Comparison of ENCODE assay signal across 19 mouse cellular contexts in genomic region chr9:46337331-46337730, GRCm38 (mm10). TPM values are rescaled to one million over a fixed set of nuclear protein-coding genes. Genes with fewer than 3 reads are reported as not detected.
DNase-seq lines count a peak whose midpoint lies in the region; ATAC-seq lines count a peak whose summit lies in the region.
"Had no signal": no experiment of that assay in that cellular context is flagged by ENCODE, and none has a peak within 500 bp of the region (broad histone marks: within the 10 kb centered on the region; RNA-seq: fewer than 3 reads in every experiment).

No protein-coding gene starts in this region.

- no peak overlapping the region for H3K4me3 ChIP-seq in forebrain, embryonic 10.5 days
- no peak overlapping the region for H3K4me3 ChIP-seq in forebrain, embryonic 16.5 days (replicated peaks; ENCODE audit: low read length)
- H3K4me3 ChIP-seq in forebrain, embryonic 11.5 days (ENCODE audit: low read depth, low read length): no peak overlapping the region
- H3K4me3 ChIP-seq in hindbrain, embryonic 14.5 days (replicated peaks; ENCODE audit: low read length): no peak overlapping the region
- H3K4me3 ChIP-seq in midbrain, embryonic 15.5 days: no peak overlapping the region
- H3K4me3 ChIP-seq in heart, embryonic 10.5 days: no peak overlapping the region
- H3K4me3 ChIP-seq: heart, embryonic 12.5 days had no signal

- H3K4me2 ChIP-seq in forebrain, embryonic 16.5 days (ENCODE audit: low read length): no peak overlapping the region
- H3K4me2 ChIP-seq in forebrain, embryonic 11.5 days (ENCODE audit: low read depth, low read length, severe bottlenecking): no peak overlapping the region
- H3K4me2 ChIP-seq in hindbrain, embryonic 14.5 days (replicated peaks): no peak overlapping the region
- no peak overlapping the region for H3K4me2 ChIP-seq in midbrain, embryonic 15.5 days
- H3K4me2 ChIP-seq: heart, embryonic 12.5 days had no signal

- peak overlapping the region; percentile 35 for H3K27ac ChIP-seq in forebrain, embryonic 10.5 days
- H3K27ac ChIP-seq in forebrain, embryonic 16.5 days (ENCODE audit: low read length): no peak overlapping the region
- no peak overlapping the region for H3K27ac ChIP-seq in forebrain, embryonic 11.5 days (ENCODE audit: low read depth, low read length)
- peak overlapping the region; percentile 52; the same call in 1 of the 2 replicates for H3K27ac ChIP-seq in hindbrain, embryonic 14.5 days
- peak overlapping the region; percentile 56 for H3K27ac ChIP-seq in midbrain, embryonic 15.5 days
- no peak overlapping the region for H3K27ac ChIP-seq in heart, embryonic 10.5 days
- H3K27ac ChIP-seq: liver, embryonic 14.5 days had no signal

- no peak for ATAC-seq in forebrain, embryonic 16.5 days
- ATAC-seq in forebrain, embryonic 11.5 days (replicated peaks; ENCODE audit: low FRiP score): no peak
- 0 out of 2 replicates have a peak, but pooled peaks have one; percentile 17 for ATAC-seq in hindbrain, embryonic 14.5 days (ENCODE audit: low FRiP score)
- ATAC-seq in midbrain, embryonic 15.5 days (replicated peaks): no peak
- ATAC-seq: intestine, postnatal 0 days; Patski had no signal

- no peak overlapping the region for H3K9ac ChIP-seq in forebrain, embryonic 16.5 days (replicated peaks; ENCODE audit: low read depth, low read length)
- H3K9ac ChIP-seq in forebrain, embryonic 11.5 days (ENCODE audit: low read length): no peak overlapping the region
- no peak overlapping the region for H3K9ac ChIP-seq in hindbrain, embryonic 14.5 days
- H3K9ac ChIP-seq in midbrain, embryonic 15.5 days: no peak overlapping the region
- H3K9ac ChIP-seq: heart, embryonic 12.5 days; liver, embryonic 14.5 days had no signal

- intact Hi-C loops in gastrocnemius, postnatal 14 days (cut with DNase I; ENCODE audit: low total_unique reads): no loop called here

- H3K4me1 ChIP-seq in forebrain, embryonic 10.5 days: peaks cover 37% of the 10 kb centered on the region
- peaks cover 16% of the 10 kb centered on the region for H3K4me1 ChIP-seq in forebrain, embryonic 16.5 days (replicated peaks; ENCODE audit: control insufficient read depth, insufficient read depth, low read length)
- H3K4me1 ChIP-seq in forebrain, embryonic 11.5 days (replicated peaks; ENCODE audit: control insufficient read depth, insufficient read depth, low read length): peaks cover 16% of the 10 kb centered on the region
- peaks cover 18% of the 10 kb centered on the region for H3K4me1 ChIP-seq in hindbrain, embryonic 14.5 days (replicated peaks; ENCODE audit: control insufficient read depth, insufficient read depth, low read length)
- peaks cover 25% of the 10 kb centered on the region for H3K4me1 ChIP-seq in midbrain, embryonic 15.5 days
- peaks cover 19% of the 10 kb centered on the region for H3K4me1 ChIP-seq in heart, embryonic 10.5 days

- 52% methylated on average over 7 of the region's 7 CpGs for WGBS in forebrain, embryonic 10.5 days
- WGBS in forebrain, embryonic 16.5 days: 28% methylated on average over 7 of the region's 7 CpGs
- 47% methylated on average over 7 of the region's 7 CpGs for WGBS in forebrain, embryonic 11.5 days
- 44% methylated on average over 7 of the region's 7 CpGs for WGBS in hindbrain, embryonic 14.5 days
- WGBS in midbrain, embryonic 15.5 days: 33% methylated on average over 7 of the region's 7 CpGs
- 66% methylated on average over 7 of the region's 7 CpGs for WGBS in heart, embryonic 10.5 days

- no peaks in the 10 kb centered on the region for H3K36me3 ChIP-seq in forebrain, embryonic 10.5 days (replicated peaks)
- H3K36me3 ChIP-seq in forebrain, embryonic 16.5 days (ENCODE audit: control insufficient read depth, insufficient read depth): no peaks in the 10 kb centered on the region
- no peaks in the 10 kb centered on the region for H3K36me3 ChIP-seq in forebrain, embryonic 11.5 days (ENCODE audit: control insufficient read depth, insufficient read depth, low read length)
- no peaks in the 10 kb centered on the region for H3K36me3 ChIP-seq in hindbrain, embryonic 14.5 days (replicated peaks; ENCODE audit: control insufficient read depth, insufficient read depth)
- H3K36me3 ChIP-seq in midbrain, embryonic 15.5 days (replicated peaks): no peaks in the 10 kb centered on the region
- no peaks in the 10 kb centered on the region for H3K36me3 ChIP-seq in heart, embryonic 10.5 days
- H3K36me3 ChIP-seq: heart, embryonic 12.5 days had no signal

- peaks cover 63% of the 10 kb centered on the region for H3K27me3 ChIP-seq in forebrain, embryonic 10.5 days (ENCODE audit: poor library complexity, severe bottlenecking)
- 0 out of 2 replicates have a peak, but pooled peaks cover 2% of the 10 kb centered on the region for H3K27me3 ChIP-seq in forebrain, embryonic 16.5 days (replicated peaks; ENCODE audit: control insufficient read depth, insufficient read depth, low read length)
- peaks cover 2% of the 10 kb centered on the region for H3K27me3 ChIP-seq in forebrain, embryonic 11.5 days (ENCODE audit: control insufficient read depth, insufficient read depth, low read length)
- no peaks in the 10 kb centered on the region for H3K27me3 ChIP-seq in hindbrain, embryonic 14.5 days (ENCODE audit: control insufficient read depth, insufficient read depth, low read length)
- H3K27me3 ChIP-seq in midbrain, embryonic 15.5 days (replicated peaks): 0 out of 2 replicates have a peak, but pooled peaks cover 4% of the 10 kb centered on the region
- peaks cover 58% of the 10 kb centered on the region for H3K27me3 ChIP-seq in heart, embryonic 10.5 days (ENCODE audit: insufficient read depth, poor library complexity, severe bottlenecking)

- no peak for DNase-seq in forebrain, embryonic 10.5 days (ENCODE audit: extremely low spot score, low spot score)
- peak; percentile 43 for DNase-seq in forebrain, embryonic 11.5 days (ENCODE audit: low spot score)
- DNase-seq in hindbrain, embryonic 14.5 days (ENCODE audit: low spot score): no peak
- DNase-seq in gastrocnemius, postnatal 14 days: no peak
- DNase-seq in heart, embryonic 10.5 days (ENCODE audit: low spot score): no peak
- DNase-seq in heart, adult 9 months (ENCODE audit: low spot score in 2 of 2): no peak
- DNase-seq: cerebellum, adult 11 months; gastrocnemius, postnatal 36 days; heart, postnatal 36 days; kidney, postnatal 10 days had no signal

- H3K9me3 ChIP-seq in forebrain, embryonic 10.5 days: no peaks in the 10 kb centered on the region
- H3K9me3 ChIP-seq in forebrain, embryonic 16.5 days (ENCODE audit: control insufficient read depth, low read length): no peaks in the 10 kb centered on the region
- no peaks in the 10 kb centered on the region for H3K9me3 ChIP-seq in forebrain, embryonic 11.5 days (ENCODE audit: control insufficient read depth, low read length)
- H3K9me3 ChIP-seq in hindbrain, embryonic 14.5 days (ENCODE audit: control insufficient read depth, low read length): no peaks in the 10 kb centered on the region
- H3K9me3 ChIP-seq in midbrain, embryonic 15.5 days: no peaks in the 10 kb centered on the region
- H3K9me3 ChIP-seq in heart, embryonic 10.5 days: no peaks in the 10 kb centered on the region
- H3K9me3 ChIP-seq: heart, embryonic 12.5 days had no signal

RNA-seq across cellular contexts. Expression of gene 4931429L15Rik, which starts 17.5 kb away (rescaled TPM):
- polyA plus RNA-seq in forebrain, embryonic 10.5 days (2016; fragmentation: Nextera tagmentation; extraction: Ambion mirVana): 0.22 TPM in 1 of 2 replicates, not detected in the other
- not detected in 2 replicates for polyA plus RNA-seq in forebrain, embryonic 16.5 days (2015; fragmentation: Nextera tagmentation; extraction: Ambion mirVana)
- not detected in 2 replicates for polyA plus RNA-seq in forebrain, embryonic 11.5 days (2014; fragmentation: Nextera tagmentation; extraction: Ambion mirVana)
- not detected in 2 replicates for polyA plus RNA-seq in hindbrain, embryonic 14.5 days (2014; fragmentation: Nextera tagmentation; extraction: Ambion mirVana)
- polyA plus RNA-seq in midbrain, embryonic 15.5 days (2015; fragmentation: Nextera tagmentation; extraction: Ambion mirVana): not detected in 2 replicates
- not detected for total RNA-seq in gastrocnemius, postnatal 14 days (2021)
- polyA plus RNA-seq in heart, embryonic 10.5 days (2016; fragmentation: Nextera tagmentation; extraction: Ambion mirVana): not detected in 2 replicates
- total RNA-seq: gastrocnemius, postnatal 36 days; heart, postnatal 36 days; layer of hippocampus, postnatal 25 days; neutrophil, adult 5-6 weeks had no signal
- polyA plus RNA-seq: heart, embryonic 12.5 days; intestine, postnatal 0 days; liver, embryonic 14.5 days; Patski; spleen, adult 2 months had no signal

RNA-seq across cellular contexts. Expression of gene Bud13, which starts 54.5 kb away (rescaled TPM):
- polyA plus RNA-seq in forebrain, embryonic 10.5 days (2016; fragmentation: Nextera tagmentation; extraction: Ambion mirVana): 32.3 and 33.0 TPM in 2 replicates
- polyA plus RNA-seq in forebrain, embryonic 16.5 days (2015; fragmentation: Nextera tagmentation; extraction: Ambion mirVana): 17.9 and 19.9 TPM in 2 replicates
- polyA plus RNA-seq in forebrain, embryonic 11.5 days (2014; fragmentation: Nextera tagmentation; extraction: Ambion mirVana): 28.5 and 29.9 TPM in 2 replicates
- 15.1 and 16.0 TPM in 2 replicates for polyA plus RNA-seq in hindbrain, embryonic 14.5 days (2014; fragmentation: Nextera tagmentation; extraction: Ambion mirVana)
- 17.9 and 18.3 TPM in 2 replicates for polyA plus RNA-seq in midbrain, embryonic 15.5 days (2015; fragmentation: Nextera tagmentation; extraction: Ambion mirVana)
- 1 to 10 TPM; 6.4 to 6.7 TPM for total RNA-seq in gastrocnemius, postnatal 14 days (2021)
- 16.8 and 22.8 TPM in 2 replicates for polyA plus RNA-seq in heart, embryonic 10.5 days (2016; fragmentation: Nextera tagmentation; extraction: Ambion mirVana)

Comparison
In these comparisons a context has a peak if more than half of its experiments do, and no peak if none do; other contexts are left out.
1. H3K27ac ChIP-seq: peak in forebrain, embryonic 10.5 days (single experiment), hindbrain, embryonic 14.5 days (single experiment) and midbrain, embryonic 15.5 days (single experiment); none in forebrain, embryonic 16.5 days (single experiment), forebrain, embryonic 11.5 days (single experiment) and heart, embryonic 10.5 days (single experiment).